Mouse (Mus musculus): ENCODE measurements around the gene Prkcz. TPM values are rescaled to one million over a fixed set of nuclear protein-coding genes. Genes with fewer than 3 reads are reported as not detected.

Prkcz gene
- total RNA-seq, 2 experiments from 2014 or later, result 1.7 to 2.1 TPM

GRCm38 (mm10) chr4:155223594-155224528 is 137.3 kb downstream of the Prkcz start:
- intact Hi-C loops (cut with DNase I), result loop anchor here (5.0 kb wide), 1 partner anchor 92 kb away; no protein-coding TSS in a partner anchor

DNA sequence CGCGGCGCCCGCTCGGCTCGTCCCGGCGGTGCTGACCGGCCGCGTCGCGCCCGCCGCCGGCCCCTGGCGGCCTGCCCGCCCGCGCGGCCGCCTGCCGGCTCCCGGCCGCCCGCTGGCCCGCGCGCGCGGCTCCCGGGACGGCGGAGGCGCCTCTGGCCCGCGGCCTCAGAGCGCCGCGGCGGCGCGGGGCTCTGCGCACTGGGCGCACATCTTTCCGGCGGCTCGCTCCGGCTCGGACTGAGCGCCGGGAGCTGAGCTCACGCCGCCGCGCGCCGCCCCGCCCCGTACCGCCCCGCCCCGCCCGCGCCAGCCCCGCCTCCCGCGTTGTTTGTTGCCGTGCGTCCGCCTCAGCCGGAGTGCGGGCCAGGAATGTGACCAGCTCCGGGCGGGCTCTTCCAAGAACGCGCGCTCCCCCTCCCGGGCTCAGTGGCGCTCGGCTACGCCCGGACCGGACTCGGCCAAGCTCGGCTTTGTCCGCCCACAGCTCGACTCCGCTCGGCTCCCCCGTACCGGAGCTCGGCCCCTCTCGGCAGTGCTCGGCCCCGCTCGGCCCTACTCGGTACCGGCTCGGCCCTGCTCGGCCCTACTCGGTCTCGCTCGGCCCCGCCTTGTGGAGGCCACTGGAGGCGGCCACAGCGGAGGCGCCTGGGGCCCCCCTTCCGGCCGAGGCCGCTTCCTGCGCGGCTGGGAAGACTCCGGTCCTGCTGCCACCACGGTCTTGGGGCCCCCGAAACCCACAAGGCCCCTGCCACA is 138.1 kb downstream of the Prkcz start:
- intact Hi-C loops (cut with DNase I), result loop anchor here (5.0 kb wide), 1 partner anchor 91 kb away; no protein-coding TSS in a partner anchor
- DNase-seq, result peak; percentile 100

More at GRCm38 (mm10) chr4:155223594-155224528, 137.3 kb downstream of the Prkcz start:
- no peak for DNase-seq

- no peak for DNase-seq
- intact Hi-C loops (cut with DNase I), result loop anchor here (5.0 kb wide), 1 partner anchor 90 kb away; no protein-coding TSS in a partner anchor
Observed at GRCm38 (mm10) chr4:155222552-155222840, 138.7 kb downstream of the Prkcz start, which contains the start of gene Ski. Ski (minus strand) TSS chr4:155222592.

- intact Hi-C loops (cut with DNase I), result loop anchor here (1.0 to 5.0 kb wide), 3 partner anchors 27 to 90 kb away; partner anchors contain the start of gene Faap20
- DNase-seq, result peak; percentile 78 to 84
Observed at GRCm38 (mm10) chr4:155221599-155222551, 139.3 kb downstream of the Prkcz start.

GRCm38 (mm10) chr4:155221106-155221505 is 140.1 kb downstream of the Prkcz start:
- no peak for DNase-seq
- intact Hi-C loops (cut with DNase I), result loop anchor here (1.0 to 5.0 kb wide), 3 partner anchors 28 to 89 kb away; partner anchors contain the start of gene Faap20

DNA sequence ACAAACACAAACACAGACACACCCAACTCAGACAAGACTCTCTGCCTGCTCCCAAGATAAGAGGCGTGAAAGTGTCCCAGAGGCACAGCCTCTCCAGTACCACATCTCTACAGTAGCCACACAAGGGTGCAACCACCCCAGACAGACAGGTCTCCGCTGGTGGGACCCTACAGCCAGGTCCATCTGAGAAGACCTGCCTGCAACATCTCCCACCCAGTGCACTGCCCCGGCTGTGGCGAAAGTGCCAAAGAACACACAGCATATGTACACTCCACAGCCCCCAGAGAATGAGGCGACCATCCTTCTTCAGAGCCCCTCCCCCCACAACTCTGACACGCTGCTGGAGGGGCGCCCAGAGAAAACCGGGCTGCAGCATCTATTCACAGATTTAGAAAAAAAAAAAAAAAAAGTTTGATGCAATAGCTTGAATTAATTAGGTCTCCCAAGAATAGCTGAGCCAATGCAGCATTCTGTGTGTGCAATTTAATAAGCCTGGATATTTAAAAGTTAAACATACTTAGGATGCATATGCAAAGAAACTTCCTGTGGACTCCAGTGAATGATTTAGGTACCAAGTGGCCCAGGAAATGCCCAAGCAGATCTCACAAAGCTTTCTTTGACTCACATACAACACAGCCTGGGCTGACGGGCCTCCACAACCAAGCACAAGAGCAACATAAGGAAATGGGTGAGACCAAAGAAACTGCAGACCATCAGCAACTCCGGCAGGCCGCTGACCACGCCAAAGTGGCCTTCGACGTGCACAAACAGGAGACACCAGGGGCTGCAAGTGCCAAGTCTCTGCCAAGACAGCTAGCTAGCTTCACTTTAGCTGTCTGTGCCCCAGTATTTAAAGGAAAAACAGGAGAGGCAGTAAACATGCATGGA is 140.7 kb downstream of the Prkcz start:
- intact Hi-C loops (cut with DNase I), result loop anchor here (1.0 to 5.0 kb wide), 3 partner anchors 28 to 88 kb away; partner anchors contain the start of gene Faap20
- peak in 1 of 2 experiments; percentile 45 for DNase-seq

GRCm38 (mm10) chr4:155219271-155220212 is 141.6 kb downstream of the Prkcz start:
- intact Hi-C loops (cut with DNase I), result loop anchor here (2.0 to 5.0 kb wide), 3 partner anchors 29 to 87 kb away; partner anchors contain the start of gene Faap20

DNA sequence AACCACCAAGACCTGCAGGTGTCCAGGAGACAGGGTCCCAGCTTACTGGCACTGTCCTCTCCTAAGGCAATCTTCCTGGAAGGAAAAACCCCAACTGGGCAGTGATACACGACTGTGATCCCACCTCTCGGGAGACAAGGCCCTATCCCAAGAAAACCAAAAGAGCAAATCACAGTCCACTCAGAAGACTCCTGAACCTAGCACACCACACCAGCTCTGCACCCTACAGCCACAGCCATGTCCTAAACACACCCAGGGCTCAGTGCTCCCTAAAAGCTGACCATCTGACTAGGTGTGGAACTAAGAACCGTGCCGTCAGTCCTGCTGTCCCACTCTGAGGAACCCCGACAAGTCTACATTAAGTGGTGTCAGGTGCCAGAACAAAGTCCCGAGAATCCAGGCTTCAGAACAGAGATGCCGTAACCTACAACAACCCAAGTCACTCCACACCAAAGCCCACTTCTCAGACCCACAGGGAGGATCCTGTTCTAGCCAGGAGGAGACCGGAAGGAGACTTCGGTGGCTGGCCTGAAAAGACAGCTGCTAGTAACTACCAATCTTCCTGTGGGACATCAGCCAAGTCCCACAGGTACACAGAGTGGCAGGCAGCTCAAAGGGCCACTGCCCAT is 142.9 kb downstream of the Prkcz start:
- intact Hi-C loops (cut with DNase I), result loop anchor here (5.0 kb wide), 1 partner anchor 41 kb away; no protein-coding TSS in a partner anchor
- DNase-seq, result no peak

More at GRCm38 (mm10) chr4:155219271-155220212, 141.6 kb downstream of the Prkcz start:
- no peak for DNase-seq

DNA sequence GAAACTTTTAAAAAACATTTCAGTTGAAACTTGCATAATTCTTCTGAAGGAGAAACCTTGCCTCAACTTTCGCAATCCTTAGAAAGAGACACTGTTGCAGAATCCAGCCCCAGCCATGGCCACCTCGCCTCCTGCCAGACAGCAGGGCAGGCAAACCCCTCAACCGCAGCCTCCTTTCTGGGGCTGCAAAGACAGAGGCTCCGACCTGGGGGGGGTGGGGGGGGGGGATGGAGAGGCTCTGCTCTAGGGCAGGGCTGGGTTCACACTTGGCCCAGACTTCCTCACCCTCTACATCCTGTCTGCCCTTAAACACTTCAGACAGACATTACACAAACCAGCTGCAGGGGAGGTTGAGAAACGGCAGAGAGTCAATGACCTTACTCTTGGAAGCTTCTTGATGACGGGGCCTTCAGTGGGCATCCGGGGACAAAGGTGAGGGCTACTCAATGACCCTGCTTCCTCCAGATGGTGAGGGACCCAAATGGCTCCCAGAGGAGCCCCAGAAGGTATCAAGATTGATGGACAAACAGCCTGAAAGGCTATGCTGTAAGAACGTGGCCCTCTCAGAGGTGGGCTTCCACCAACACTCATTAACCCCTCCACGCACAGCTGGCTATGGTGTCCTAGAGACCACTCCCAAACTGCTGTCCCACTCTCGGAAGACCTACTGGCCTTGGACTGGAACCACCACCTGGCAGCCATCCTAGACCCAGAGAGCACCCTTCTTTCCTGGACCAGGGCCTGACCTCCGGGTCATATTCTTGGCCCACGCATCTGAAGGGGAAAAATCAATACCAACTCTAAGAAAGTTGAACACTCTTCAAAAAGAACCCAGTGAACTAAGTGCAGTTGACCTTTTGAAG is 143.7 kb downstream of the Prkcz start:
- intact Hi-C loops (cut with DNase I), result loop anchor here (5.0 kb wide), 1 partner anchor 40 kb away; no protein-coding TSS in a partner anchor
- peak in 1 of 2 experiments; percentile 41 for DNase-seq

GRCm38 (mm10) chr4:155215773-155216630 is 145.2 kb downstream of the Prkcz start:
- intact Hi-C loops (cut with DNase I), result loop anchor here (5.0 kb wide), 1 partner anchor 39 kb away; no protein-coding TSS in a partner anchor
- peak in 1 of 2 experiments; percentile 53 for DNase-seq

- DNase-seq, result peak in 1 of 2 experiments; percentile 45
- intact Hi-C loops (cut with DNase I), result loop anchor here (5.0 kb wide), 1 partner anchor 38 kb away; no protein-coding TSS in a partner anchor
Observed at GRCm38 (mm10) chr4:155215203-155215602, 146.0 kb downstream of the Prkcz start.

DNA sequence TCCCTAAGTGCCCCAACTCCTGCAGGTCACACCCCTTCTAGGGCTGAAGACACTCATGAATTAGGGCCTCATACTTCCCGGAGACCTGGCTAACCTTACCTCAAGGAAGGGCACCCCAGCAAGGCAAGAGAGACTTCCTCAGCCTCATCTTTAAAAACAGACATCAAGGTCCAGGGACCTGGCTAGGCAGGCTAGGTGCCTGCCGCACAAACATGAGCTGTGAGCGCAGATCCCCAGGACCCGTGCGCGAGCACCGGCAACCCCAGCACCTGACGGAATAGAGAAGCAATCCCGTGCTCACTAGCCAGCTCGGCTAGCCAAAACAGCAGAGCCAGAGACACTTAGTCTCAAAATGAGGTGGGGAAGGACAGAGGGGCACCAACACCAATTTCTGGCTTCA is 146.4 kb downstream of the Prkcz start:
- intact Hi-C loops (cut with DNase I), result loop anchor here (5.0 kb wide), 1 partner anchor 37 kb away; no protein-coding TSS in a partner anchor
- no peak for DNase-seq

DNA sequence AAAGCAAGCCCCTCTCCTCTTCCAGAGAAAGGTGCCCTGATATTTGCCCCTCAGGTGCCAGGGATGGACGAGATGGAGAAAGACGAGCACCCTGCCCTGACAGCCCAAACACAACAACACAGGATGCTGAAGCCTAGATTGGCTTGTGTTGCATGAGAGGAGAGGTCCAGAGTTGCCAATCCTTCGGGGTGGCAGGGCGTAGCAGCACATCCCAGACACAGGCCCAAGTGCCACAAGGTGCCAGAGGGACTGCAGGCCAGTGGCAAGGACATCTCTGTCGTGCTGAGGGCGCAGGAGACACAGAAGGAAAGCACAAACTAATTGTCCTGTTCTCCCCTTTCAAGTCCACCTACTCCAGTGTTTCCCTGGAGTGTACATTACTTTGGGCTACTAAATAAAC is 147.0 kb downstream of the Prkcz start:
- intact Hi-C loops (cut with DNase I), result no loop called here
- no peak for DNase-seq

DNA sequence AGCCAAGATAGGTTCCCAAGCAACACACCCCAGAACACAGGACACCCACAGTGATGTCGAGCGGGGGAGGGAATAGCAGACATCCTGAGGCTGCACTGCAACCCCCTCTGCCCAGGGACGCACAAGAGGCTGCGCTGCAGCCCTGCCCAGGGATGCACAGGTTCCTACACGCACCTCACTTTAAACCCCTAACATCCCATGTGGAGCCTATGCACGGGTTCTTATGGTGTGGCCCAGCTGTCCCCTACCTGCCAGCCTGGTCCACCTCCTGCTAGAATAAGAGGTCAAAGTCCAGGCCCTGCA is 147.5 kb downstream of the Prkcz start:
- intact Hi-C loops (cut with DNase I), result no loop called here

More for the DNA sequence above, 147.5 kb downstream of the Prkcz start:
- DNase-seq, result peak in 1 of 2 experiments; percentile 34

Measured in heart, postnatal 14 days (tissue).